Mouse (Mus musculus) right cerebral cortex, postnatal 14 days (tissue): ENCODE results near the gene 4922502D21Rik.
A peak's percentile ranks its signal among the peaks of the same experiment; 100 is the strongest.
"Not testable (repeated sequence)": the region's sequence is repeated elsewhere in the genome, so short reads cannot be mapped to it uniquely, and the experiment has no call there.

Source experiments
- DNase-seq: peaks from one replicate; pipeline ENCODE4 v3.0.0; 2022

The 4922502D21Rik gene

GRCm38 (mm10) chr6:129331610-129332009 is at the start of gene 4922502D21Rik:
TSS of gene 4922502D21Rik (minus strand) at chr6:129331796.
- DNase-seq: no peak

- no peak for DNase-seq
Measured at GRCm38 (mm10) chr6:129380454-129380853, 48.9 kb upstream of the 4922502D21Rik start.

GRCm38 (mm10) chr6:129374937-129375471 is 43.4 kb upstream of the 4922502D21Rik start:
- DNase-seq: no peak

GRCm38 (mm10) chr6:129369374-129370132 is 38.0 kb upstream of the 4922502D21Rik start:
- no peak for DNase-seq

- peak; percentile 5 for DNase-seq
Measured at GRCm38 (mm10) chr6:129365959-129366359, 34.4 kb upstream of the 4922502D21Rik start.

- DNase-seq: no peak
Measured at GRCm38 (mm10) chr6:129363942-129364341, 32.3 kb upstream of the 4922502D21Rik start.

- no peak for DNase-seq
Measured at GRCm38 (mm10) chr6:129359515-129359914, 27.9 kb upstream of the 4922502D21Rik start.

- DNase-seq: no peak
Measured at GRCm38 (mm10) chr6:129356430-129356829, 24.8 kb upstream of the 4922502D21Rik start.

GRCm38 (mm10) chr6:129355774-129356173 is 24.2 kb upstream of the 4922502D21Rik start:
- DNase-seq: no peak

GRCm38 (mm10) chr6:129351091-129351490 is 19.5 kb upstream of the 4922502D21Rik start:
- no peak for DNase-seq

- DNase-seq: no peak
Measured at GRCm38 (mm10) chr6:129349524-129350352, 18.1 kb upstream of the 4922502D21Rik start.

- no peak for DNase-seq
Measured at GRCm38 (mm10) chr6:129344408-129344807, 12.8 kb upstream of the 4922502D21Rik start.

- DNase-seq: not testable (repeated sequence)
Measured at GRCm38 (mm10) chr6:129342391-129342790, 10.8 kb upstream of the 4922502D21Rik start, which contains the start of gene Clec12a. TSS of gene Clec12a (plus strand) at chr6:129342691.

- no peak for DNase-seq
Measured at GRCm38 (mm10) chr6:129337751-129338150, 6.2 kb upstream of the 4922502D21Rik start.

GRCm38 (mm10) chr6:129333674-129334078 is 2.1 kb upstream of the 4922502D21Rik start:
- peak; percentile 42 for DNase-seq

- no peak for DNase-seq
Measured at GRCm38 (mm10) chr6:129326568-129327150, 4.9 kb downstream of the 4922502D21Rik start.

GRCm38 (mm10) chr6:129326016-129326415 is 5.6 kb downstream of the 4922502D21Rik start:
- no peak for DNase-seq

GRCm38 (mm10) chr6:129319331-129319730 is 12.3 kb downstream of the 4922502D21Rik start:
- DNase-seq: no peak

GRCm38 (mm10) chr6:129318395-129318794 is 13.2 kb downstream of the 4922502D21Rik start:
- no peak for DNase-seq

- DNase-seq: no peak
Measured at GRCm38 (mm10) chr6:129316463-129316862, 15.1 kb downstream of the 4922502D21Rik start.

GRCm38 (mm10) chr6:129315698-129316097 is 15.9 kb downstream of the 4922502D21Rik start:
- no peak for DNase-seq

- DNase-seq: no peak
Measured at GRCm38 (mm10) chr6:129314655-129315168, 16.9 kb downstream of the 4922502D21Rik start.

GRCm38 (mm10) chr6:129312499-129312898 is 19.1 kb downstream of the 4922502D21Rik start:
- DNase-seq: no peak
